Mouse (Mus musculus) kidney, adult 8-10 months (tissue): ENCODE data around the gene Gm9736.
"Not testable (repeated sequence)": the region's sequence is repeated elsewhere in the genome, so short reads cannot be mapped to it uniquely, and the experiment has no call there.

Experiments
- DNase-seq, 2 experiments: peaks; one replicate each; pipeline ENCODE4 v3.0.0; 2022

The Gm9736 gene

GRCm38 (mm10) chr10:77751254-77751653 lies at the start of gene Gm9736:
Gene Gm9736 (minus strand): TSS chr10:77751354.
- not testable (repeated sequence) for DNase-seq

GRCm38 (mm10) chr10:77798921-77799508 lies 47.9 kb upstream of the Gm9736 start, which contains the start of gene Gm19668:
Gene Gm19668 (minus strand): TSS chr10:77799133.
- no peak for DNase-seq

- DNase-seq = not testable (repeated sequence)
Observed at GRCm38 (mm10) chr10:77798164-77798920, 47.2 kb upstream of the Gm9736 start.

- DNase-seq = no peak
Observed at GRCm38 (mm10) chr10:77797677-77798076, 46.5 kb upstream of the Gm9736 start.

- DNase-seq = no peak
Observed at GRCm38 (mm10) chr10:77794976-77795375, 43.8 kb upstream of the Gm9736 start, which contains the start of gene Gm9639. Gene Gm9639 (minus strand): TSS chr10:77795076.

- no peak for DNase-seq
Observed at GRCm38 (mm10) chr10:77788621-77789020, 37.5 kb upstream of the Gm9736 start.

- not testable (repeated sequence) for DNase-seq
Observed at GRCm38 (mm10) chr10:77787876-77788275, 36.7 kb upstream of the Gm9736 start, which contains the start of gene Gm7137. Gene Gm7137 (minus strand): TSS chr10:77788200.

GRCm38 (mm10) chr10:77783396-77783795 lies 32.2 kb upstream of the Gm9736 start:
- DNase-seq = not testable (repeated sequence)

- not testable (repeated sequence) for DNase-seq
Observed at GRCm38 (mm10) chr10:77782442-77782841, 31.3 kb upstream of the Gm9736 start, which contains the start of gene Gm3250. Gene Gm3250 (minus strand): TSS chr10:77782542.

- DNase-seq = not testable (repeated sequence)
Observed at GRCm38 (mm10) chr10:77776844-77777243, 25.7 kb upstream of the Gm9736 start, which contains the start of gene Gm7138. Gene Gm7138 (minus strand): TSS chr10:77776944.

- not testable (repeated sequence) for DNase-seq
Observed at GRCm38 (mm10) chr10:77772142-77772541, 21.0 kb upstream of the Gm9736 start.

GRCm38 (mm10) chr10:77771225-77771624 lies 20.1 kb upstream of the Gm9736 start, which contains the start of gene Gm3238:
Gene Gm3238 (minus strand): TSS chr10:77771325.
- not testable (repeated sequence) for DNase-seq

- DNase-seq = no peak
Observed at GRCm38 (mm10) chr10:77769727-77770126, 18.6 kb upstream of the Gm9736 start.

GRCm38 (mm10) chr10:77759582-77759981 lies 8.4 kb upstream of the Gm9736 start, which contains the start of gene Gm3233:
Gene Gm3233 (minus strand): TSS chr10:77759682.
- DNase-seq = not testable (repeated sequence)

- DNase-seq = no peak
Observed at GRCm38 (mm10) chr10:77753448-77753847, 2.3 kb upstream of the Gm9736 start.

GRCm38 (mm10) chr10:77752312-77752711 lies 1.2 kb upstream of the Gm9736 start:
- not testable (repeated sequence) for DNase-seq

- not testable (repeated sequence) for DNase-seq
Observed at GRCm38 (mm10) chr10:77750686-77751085, 468 bp downstream of the Gm9736 start.

GRCm38 (mm10) chr10:77741924-77742688 lies 9.0 kb downstream of the Gm9736 start, which contains the start of gene Gm18596:
Gene Gm18596 (minus strand): TSS chr10:77742638.
- not testable (repeated sequence) for DNase-seq

GRCm38 (mm10) chr10:77738929-77739328 lies 12.2 kb downstream of the Gm9736 start:
- no peak for DNase-seq

GRCm38 (mm10) chr10:77735928-77736327 lies 15.2 kb downstream of the Gm9736 start:
- no peak for DNase-seq

GRCm38 (mm10) chr10:77729241-77729640 lies 21.9 kb downstream of the Gm9736 start:
- DNase-seq = peak in 1 of 2 experiments; percentile 6

GRCm38 (mm10) chr10:77728280-77728679 lies 22.9 kb downstream of the Gm9736 start:
- DNase-seq = peak in 1 of 2 experiments; percentile 8

GRCm38 (mm10) chr10:77726186-77726585 lies 25.0 kb downstream of the Gm9736 start, which contains the start of gene Gm10100:
Gene Gm10100 (plus strand): TSS chr10:77726486.
- no peak for DNase-seq
